27 mouse cellular contexts compared by ENCODE assay signal in genomic region chr5:104335962-104336361, GRCm38 (mm10). TPM values are rescaled to one million over a fixed set of nuclear protein-coding genes. Genes with fewer than 3 reads are reported as not detected.
DNase-seq lines count a peak whose midpoint lies in the region; ATAC-seq and TF ChIP-seq lines count a peak whose summit lies in the region.
"Had no signal": no experiment of that assay in that cellular context is flagged by ENCODE, and none has a peak within 500 bp of the region (broad histone marks: within the 10 kb centered on the region; RNA-seq: fewer than 3 reads in every experiment).

No protein-coding gene starts in this region.

- in situ Hi-C loops in CH12.LX (cut with MboI; ENCODE audit: low pct_ligation_motif_present, low pct_unique_long_range_greater_than_20kb, low sequenced_read_pairs), result loop anchor here (5.0 to 25.0 kb wide), 3 partner anchors 114 to 976 kb away; partner anchors contain the start of gene Sparcl1

- H3K79me2 ChIP-seq in CH12.LX (replicated peaks; ENCODE audit: control insufficient read depth, extremely low read depth, insufficient read depth, poor library complexity, severe bottlenecking), result no peaks in the 10 kb centered on the region

- ATAC-seq in midbrain, embryonic 11.5 days (ENCODE audit: low FRiP score), result no peak
- ATAC-seq: activated CD4-positive, CD25-positive, alpha-beta regulatory T cell, adult 4 months; CD4-positive, CD25-positive, alpha-beta regulatory T cell, adult 4 months; Patski had no signal

- no peaks in the 10 kb centered on the region for H3K9me3 ChIP-seq in midbrain, embryonic 11.5 days (ENCODE audit: control insufficient read depth, low read length)
- H3K9me3 ChIP-seq in midbrain, embryonic 10.5 days (replicated peaks), result no peaks in the 10 kb centered on the region
- no peaks in the 10 kb centered on the region for H3K9me3 ChIP-seq in CH12.LX (replicated peaks; ENCODE audit: low read length)

- no peak overlapping the region for H3K9ac ChIP-seq in midbrain, embryonic 11.5 days (ENCODE audit: low read length)
- no peak overlapping the region for H3K9ac ChIP-seq in CH12.LX (ENCODE audit: insufficient read depth, low read depth)

- 88% methylated on average over 5 of the region's 5 CpGs for WGBS in midbrain, embryonic 11.5 days
- WGBS in midbrain, embryonic 10.5 days, result 90% methylated on average over 5 of the region's 5 CpGs

- no peak for TF ChIP-seq RAD21 in CH12.LX (IDR thresholded peaks at IDR 0.05; ENCODE audit: low read depth, low read length)

- no peak for TF ChIP-seq EP300 in CH12.LX (IDR thresholded peaks at IDR 0.05; ENCODE audit: low read length)

- dilution Hi-C loops in CH12.LX (cut with MboI; ENCODE audit: extremely low pct_ligation_motif_present, extremely low pct_unique_long_range_greater_than_20kb, low sequenced_read_pairs), result no loop called here

- H3K36me3 ChIP-seq in midbrain, embryonic 11.5 days (ENCODE audit: control insufficient read depth, insufficient read depth, low read length), result no peaks in the 10 kb centered on the region
- no peaks in the 10 kb centered on the region for H3K36me3 ChIP-seq in midbrain, embryonic 10.5 days
- H3K36me3 ChIP-seq in CH12.LX (replicated peaks in 1 of 2; ENCODE audit: control insufficient read depth in 1 of 2, insufficient read depth in 1 of 2, low read length in 1 of 2), result no peaks in the 10 kb centered on the region
- H3K36me3 ChIP-seq: G1E had no signal

- no peaks in the 10 kb centered on the region for H3K4me1 ChIP-seq in midbrain, embryonic 11.5 days (ENCODE audit: control insufficient read depth, insufficient read depth, low read length)
- H3K4me1 ChIP-seq in midbrain, embryonic 10.5 days, result no peaks in the 10 kb centered on the region
- peaks cover 4 to 8% of the 10 kb centered on the region in 2 experiments; a peak in 2 of 4 replicates for H3K4me1 ChIP-seq in CH12.LX (ENCODE audit: control insufficient read depth in 1 of 2, insufficient read depth in 2 of 2)

- TF ChIP-seq CTCF in CH12.LX (conservative IDR thresholded peaks at IDR 0.05 in 1 of 2, IDR thresholded peaks at IDR 0.05 in 1 of 2; ENCODE audit: low read depth in 2 of 2, low read length in 2 of 2), result no peak

- no peak overlapping the region for H3K27ac ChIP-seq in midbrain, embryonic 11.5 days (ENCODE audit: low read depth, low read length)
- H3K27ac ChIP-seq in midbrain, embryonic 10.5 days (replicated peaks), result no peak overlapping the region
- H3K27ac ChIP-seq in CH12.LX (ENCODE audit: insufficient read depth, low read depth), result no peak overlapping the region

- DNase-seq in heart, adult 11 months, result peak; percentile 53
- DNase-seq in heart, adult 18-20 months, result no peak
- DNase-seq in midbrain, embryonic 11.5 days (ENCODE audit: low spot score, missing footprints), result peak; percentile 51
- DNase-seq in midbrain, embryonic 10.5 days (ENCODE audit: low spot score), result no peak
- DNase-seq in CH12.LX (ENCODE audit: extremely low read depth), result no peak
- DNase-seq in right cerebral cortex, postnatal 14 days, result no peak
- DNase-seq: adrenal gland, adult 2 months; adrenal gland, adult 8-10 months; adrenal gland, postnatal 10 days; adrenal gland, postnatal 14 days; adrenal gland, postnatal 25 days; adrenal gland, postnatal 36 days; B cell, adult 2 months; cerebellum, adult 11 months; cerebellum, adult 11-12 months; cerebellum, adult 18-20 months; cerebellum, adult 2 months had no signal

- no peak overlapping the region for H3K4me2 ChIP-seq in midbrain, embryonic 11.5 days
- H3K4me2 ChIP-seq in CH12.LX (ENCODE audit: insufficient read depth, low read depth, poor library complexity, severe bottlenecking), result no peak overlapping the region

- TF ChIP-seq POLR2A in CH12.LX (IDR thresholded peaks at IDR 0.05; ENCODE audit: low read depth, low read length), result no peak

- no peak overlapping the region for H3K4me3 ChIP-seq in midbrain, embryonic 11.5 days (ENCODE audit: low read depth, low read length)
- H3K4me3 ChIP-seq in midbrain, embryonic 10.5 days, result no peak overlapping the region
- H3K4me3 ChIP-seq in CH12.LX (replicated peaks in 1 of 3; ENCODE audit: low read depth in 2 of 3, low read length in 2 of 3, poor library complexity in 1 of 3), result no peak overlapping the region

- H3K27me3 ChIP-seq in midbrain, embryonic 11.5 days (ENCODE audit: control insufficient read depth, insufficient read depth, low read length), result no peaks in the 10 kb centered on the region
- H3K27me3 ChIP-seq in midbrain, embryonic 10.5 days (ENCODE audit: low read depth, poor library complexity, severe bottlenecking), result no peaks in the 10 kb centered on the region; the same call in 1 of the 2 replicates
- no peaks in the 10 kb centered on the region for H3K27me3 ChIP-seq in CH12.LX (replicated peaks)
- H3K27me3 ChIP-seq: Patski had no signal

TF ChIP-seq in CH12.LX, 34 proteins besides CTCF, POLR2A, EP300 and RAD21:
- TF ChIP-seq RCOR1 (conservative IDR thresholded peaks at IDR 0.05; ENCODE audit: low read depth, low read length) (no peak), USF2 (conservative IDR thresholded peaks at IDR 0.05; ENCODE audit: low read depth, low read length) (peak; percentile 57), USF1 (IDR thresholded peaks at IDR 0.05; ENCODE audit: low read depth, low read length) (peak; percentile 44), JUND (conservative IDR thresholded peaks at IDR 0.05; ENCODE audit: low read depth, low read length) (no peak), BHLHE40 (IDR thresholded peaks at IDR 0.05; ENCODE audit: low read depth, low read length) (peak; percentile 55)

RNA-seq across cellular contexts. Expression of gene Mepe, which starts 10.8 kb away (rescaled TPM):
- not detected for total RNA-seq in heart, adult 18-20 months (2021)
- not detected in 2 replicates for polyA plus RNA-seq in midbrain, embryonic 11.5 days (2014; fragmentation: Nextera tagmentation; extraction: Ambion mirVana)
- not detected in 2 replicates for polyA plus RNA-seq in midbrain, embryonic 10.5 days (2016; fragmentation: Nextera tagmentation; extraction: Ambion mirVana)
- total RNA-seq in CH12.LX (2012; rRNA removed), result not detected in 2 replicates
- total RNA-seq in CH12.LX (2014; rRNA removed), result not detected in 2 replicates
- polyA plus RNA-seq in CH12.LX (2012; ENCODE audit: insufficient read length, low read depth), result not detected in 2 replicates
- total RNA-seq: adrenal gland, adult 18-20 months; adrenal gland, adult 2 months; adrenal gland, adult 8-10 months; adrenal gland, postnatal 14 days; adrenal gland, postnatal 25 days; adrenal gland, postnatal 36 days; adrenal gland, postnatal 4 days; ES-E14; G1E; MEL had no signal
- polyA plus RNA-seq: activated CD4-positive, CD25-positive, alpha-beta regulatory T cell, adult 4 months; adrenal gland, adult 2 months; brain, embryonic 14.5 days; C2C12; CD4-positive, CD25-positive, alpha-beta regulatory T cell, adult 4 months; cerebellum, adult 2 months; G1E; Patski had no signal

RNA-seq across cellular contexts. Expression of gene Ibsp, which starts 37.0 kb away (rescaled TPM):
- total RNA-seq in heart, adult 18-20 months (2021), result not detected
- polyA plus RNA-seq in midbrain, embryonic 11.5 days (2014; fragmentation: Nextera tagmentation; extraction: Ambion mirVana), result not detected in 2 replicates
- 0.05 and 0.12 TPM in 2 replicates for polyA plus RNA-seq in midbrain, embryonic 10.5 days (2016; fragmentation: Nextera tagmentation; extraction: Ambion mirVana)
- total RNA-seq in CH12.LX (2012; rRNA removed) (not detected in 2 replicates), CH12.LX (2014; rRNA removed) (not detected in 2 replicates)
- polyA plus RNA-seq in CH12.LX (2012; ENCODE audit: insufficient read length, low read depth), result not detected in 2 replicates
- total RNA-seq: adrenal gland, postnatal 14 days; adrenal gland, postnatal 25 days; adrenal gland, postnatal 36 days; ES-E14; MEL had no signal
- polyA plus RNA-seq: activated CD4-positive, CD25-positive, alpha-beta regulatory T cell, adult 4 months; adrenal gland, adult 2 months; C2C12; CD4-positive, CD25-positive, alpha-beta regulatory T cell, adult 4 months; G1E; Patski had no signal

Comparison
In these comparisons a context has a peak if more than half of its experiments do, and no peak if none do; other contexts are left out.
1. DNase-seq: peak in heart, adult 11 months (single experiment) and midbrain, embryonic 11.5 days (single experiment); none in heart, adult 18-20 months (0 of 2), midbrain, embryonic 10.5 days (single experiment), CH12.LX (single experiment) and right cerebral cortex, postnatal 14 days (single experiment).